Mouse (Mus musculus): ENCODE measurements around the gene Mybph. TPM values are rescaled to one million over a fixed set of nuclear protein-coding genes. Genes with fewer than 3 reads are reported as not detected.

Mybph gene
- not detected for total RNA-seq (2021)
- long read RNA-seq, experiment 1, result 0 reads
- long read RNA-seq, experiment 2, result 0 reads

- H3K4me3 ChIP-seq, result no peak within 1 kb of the TSS
- DNase-seq (ENCODE audit: low spot score in 2 of 2), result no peak
- peak within 1 kb of the TSS; percentile 91 for H3K27ac ChIP-seq
- no peak for TF ChIP-seq CTCF (conservative IDR thresholded peaks at IDR 0.05)
These were observed at the start of gene Mybph for GRCm38 (mm10) chr1:134193126-134193525. TSS of gene Mybph (plus strand) at chr1:134193448.

GRCm38 (mm10) chr1:134146066-134146465 is 47.2 kb upstream of the Mybph start:
- DNase-seq (ENCODE audit: low spot score in 2 of 2), result peak; percentile 23 to 29
- no peak for TF ChIP-seq CTCF (conservative IDR thresholded peaks at IDR 0.05)
- Histone ChIP-seq H3K27ac (0 out of 2 replicates have a peak overlapping the region, but pooled peaks have one; percentile 7), H3K4me3 (no peak overlapping the region)

GRCm38 (mm10) chr1:134150076-134150475 is 43.2 kb upstream of the Mybph start:
- TF ChIP-seq CTCF (conservative IDR thresholded peaks at IDR 0.05), result no peak
- DNase-seq (ENCODE audit: low spot score in 2 of 2), result no peak
- H3K27ac ChIP-seq, result no peak overlapping the region
- no peak overlapping the region for H3K4me3 ChIP-seq

- no peak overlapping the region for H3K27ac ChIP-seq
- no peak for DNase-seq (ENCODE audit: low spot score in 2 of 2)
- no peak for TF ChIP-seq CTCF (conservative IDR thresholded peaks at IDR 0.05)
- H3K4me3 ChIP-seq, result no peak overlapping the region
These were observed 42.5 kb upstream of the Mybph start for GRCm38 (mm10) chr1:134150745-134151144.

- no peak overlapping the region for H3K4me3 ChIP-seq
- DNase-seq (ENCODE audit: low spot score in 2 of 2), result peak; percentile 81 to 85
- TF ChIP-seq CTCF (conservative IDR thresholded peaks at IDR 0.05), result peak; percentile 92
- H3K27ac ChIP-seq, result no peak overlapping the region
These were observed 41.4 kb upstream of the Mybph start for GRCm38 (mm10) chr1:134151655-134152412.

GRCm38 (mm10) chr1:134152626-134153590 is 40.3 kb upstream of the Mybph start:
- H3K4me3 ChIP-seq, result no peak overlapping the region
- H3K27ac ChIP-seq, result no peak overlapping the region
- TF ChIP-seq CTCF (conservative IDR thresholded peaks at IDR 0.05), result no peak
- no peak for DNase-seq (ENCODE audit: low spot score in 2 of 2)

GRCm38 (mm10) chr1:134154121-134154520 is 39.1 kb upstream of the Mybph start:
- H3K4me3 ChIP-seq, result no peak overlapping the region
- H3K27ac ChIP-seq, result no peak overlapping the region
- DNase-seq (ENCODE audit: low spot score in 2 of 2), result no peak
- TF ChIP-seq CTCF (conservative IDR thresholded peaks at IDR 0.05), result no peak

- H3K27ac ChIP-seq, result no peak overlapping the region
- H3K4me3 ChIP-seq, result no peak overlapping the region
- no peak for DNase-seq (ENCODE audit: low spot score in 2 of 2)
- TF ChIP-seq CTCF (conservative IDR thresholded peaks at IDR 0.05), result peak; percentile 65
These were observed 38.6 kb upstream of the Mybph start for GRCm38 (mm10) chr1:134154655-134155054.

GRCm38 (mm10) chr1:134160404-134160803 is 32.8 kb upstream of the Mybph start:
- no peak for DNase-seq (ENCODE audit: low spot score in 2 of 2)
- no peak overlapping the region for H3K4me3 ChIP-seq
- TF ChIP-seq CTCF (conservative IDR thresholded peaks at IDR 0.05), result no peak
- H3K27ac ChIP-seq, result no peak overlapping the region

- TF ChIP-seq CTCF (conservative IDR thresholded peaks at IDR 0.05), result no peak
- no peak for DNase-seq (ENCODE audit: low spot score in 2 of 2)
- no peak overlapping the region for H3K4me3 ChIP-seq
- H3K27ac ChIP-seq, result no peak overlapping the region
These were observed 31.8 kb upstream of the Mybph start for GRCm38 (mm10) chr1:134161399-134161798.

- no peak for TF ChIP-seq CTCF (conservative IDR thresholded peaks at IDR 0.05)
- DNase-seq (ENCODE audit: low spot score in 2 of 2), result no peak
- Histone ChIP-seq H3K4me3 (no peak overlapping the region), H3K27ac (no peak overlapping the region)
These were observed 30.6 kb upstream of the Mybph start for GRCm38 (mm10) chr1:134162510-134163225.

- no peak for TF ChIP-seq CTCF (conservative IDR thresholded peaks at IDR 0.05)
- no peak for DNase-seq (ENCODE audit: low spot score in 2 of 2)
- H3K27ac ChIP-seq, result no peak overlapping the region
- no peak overlapping the region for H3K4me3 ChIP-seq
These were observed 29.8 kb upstream of the Mybph start for GRCm38 (mm10) chr1:134163476-134163875.
